Mouse (Mus musculus) gastrocnemius, adult 8-10 months (tissue): ENCODE data around the gene Sec22b. TPM values are rescaled to one million over a fixed set of nuclear protein-coding genes. Genes with fewer than 3 reads are reported as not detected.

ENCODE experiments used
- DNase-seq, 2 experiments: peaks; one replicate each; pipeline ENCODE4 v3.0.0; 2022; ENCODE audit warnings: low spot score in 2 of 2
- total RNA-seq, 4 experiments: library from RNA; stranded (reverse); gene quantifications; 2 replicates each; pipeline ENCODE4 v1.2.4; 2022

Sec22b gene
- total RNA-seq, 4 experiments from 2014 or later, result 24.8 to 29.2 (median 28.2) TPM

GRCm38 (mm10) chr3:97909737-97910136 lies 8.7 kb downstream of the Sec22b start:
- no peak for DNase-seq

GRCm38 (mm10) chr3:97911093-97911492 lies 10.1 kb downstream of the Sec22b start:
- no peak for DNase-seq

GRCm38 (mm10) chr3:97915081-97915480 lies 14.1 kb downstream of the Sec22b start:
- no peak for DNase-seq

GRCm38 (mm10) chr3:97918885-97919550 lies 18.0 kb downstream of the Sec22b start:
- no peak for DNase-seq

- no peak for DNase-seq
Measured at GRCm38 (mm10) chr3:97925246-97925645, 24.3 kb downstream of the Sec22b start.

GRCm38 (mm10) chr3:97927322-97927721 lies 26.3 kb downstream of the Sec22b start:
- no peak for DNase-seq

GRCm38 (mm10) chr3:97928968-97929858 lies 28.2 kb downstream of the Sec22b start:
- DNase-seq, result peak; percentile 55 to 62

GRCm38 (mm10) chr3:97930141-97930786 lies 29.3 kb downstream of the Sec22b start:
- DNase-seq, result no peak

- DNase-seq, result no peak
Measured at GRCm38 (mm10) chr3:97930787-97931158, 29.8 kb downstream of the Sec22b start.

- DNase-seq, result no peak
Measured at GRCm38 (mm10) chr3:97931310-97931885, 30.4 kb downstream of the Sec22b start.

GRCm38 (mm10) chr3:97932131-97932530 lies 31.1 kb downstream of the Sec22b start:
- DNase-seq, result no peak

- DNase-seq, result no peak
Measured at GRCm38 (mm10) chr3:97932771-97933170, 31.8 kb downstream of the Sec22b start.

GRCm38 (mm10) chr3:97933251-97933650 lies 32.3 kb downstream of the Sec22b start:
- DNase-seq, result no peak

GRCm38 (mm10) chr3:97933811-97934210 lies 32.8 kb downstream of the Sec22b start:
- no peak for DNase-seq

- DNase-seq, result no peak
Measured at GRCm38 (mm10) chr3:97934331-97935300, 33.6 kb downstream of the Sec22b start.

GRCm38 (mm10) chr3:97937068-97937944 lies 36.3 kb downstream of the Sec22b start:
- no peak for DNase-seq

- no peak for DNase-seq
Measured at GRCm38 (mm10) chr3:97937945-97938266, 36.9 kb downstream of the Sec22b start.

GRCm38 (mm10) chr3:97938814-97939526 lies 38.0 kb downstream of the Sec22b start:
- no peak for DNase-seq
